Mouse (Mus musculus) ovary, postnatal 10 days (tissue): ENCODE results near the gene Musk.

Experiments
- DNase-seq: peaks from one replicate; pipeline ENCODE4 v3.0.0; 2022; ENCODE audit warnings: low spot score

The Musk gene

DNA sequence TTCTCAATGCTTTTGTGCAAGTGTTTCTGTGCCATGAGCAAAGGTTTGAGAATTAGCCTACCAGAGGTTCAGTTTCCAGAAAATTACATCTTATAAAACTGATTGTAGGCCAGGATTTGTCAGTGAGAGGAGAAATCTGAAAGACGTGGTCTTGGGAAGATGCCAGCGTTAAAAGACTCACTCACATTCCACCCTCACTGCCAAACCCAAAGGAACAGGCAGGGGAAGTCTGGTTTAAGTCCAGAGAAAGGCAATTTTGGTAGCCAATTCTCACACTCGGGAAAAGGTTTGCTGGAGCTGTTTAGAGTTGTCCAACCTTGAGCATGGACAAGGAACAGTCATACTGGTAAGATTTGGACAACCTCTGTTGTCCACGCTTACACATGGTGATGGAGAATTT is 131.6 kb downstream of the Musk start:
- no peak for DNase-seq

DNA sequence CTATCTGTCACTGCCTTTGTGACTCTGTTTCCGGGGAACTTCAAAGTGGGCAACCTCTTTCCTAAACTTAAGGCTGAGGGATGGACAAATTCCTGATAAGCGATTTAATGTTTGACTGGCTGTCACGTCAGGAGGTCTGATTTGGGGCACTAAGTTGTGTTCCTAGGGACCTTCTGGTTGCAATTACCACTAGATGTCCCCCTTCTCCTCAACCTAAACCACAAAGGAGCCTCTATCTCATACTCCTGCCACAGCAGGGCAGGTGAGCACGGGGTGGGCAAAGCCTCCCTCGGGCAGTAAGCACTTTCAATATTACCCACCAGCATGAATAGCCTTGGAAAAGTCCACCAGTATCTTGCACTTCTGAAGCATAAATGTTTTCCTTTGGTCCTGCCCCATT is 133.5 kb downstream of the Musk start:
- no peak for DNase-seq

DNA sequence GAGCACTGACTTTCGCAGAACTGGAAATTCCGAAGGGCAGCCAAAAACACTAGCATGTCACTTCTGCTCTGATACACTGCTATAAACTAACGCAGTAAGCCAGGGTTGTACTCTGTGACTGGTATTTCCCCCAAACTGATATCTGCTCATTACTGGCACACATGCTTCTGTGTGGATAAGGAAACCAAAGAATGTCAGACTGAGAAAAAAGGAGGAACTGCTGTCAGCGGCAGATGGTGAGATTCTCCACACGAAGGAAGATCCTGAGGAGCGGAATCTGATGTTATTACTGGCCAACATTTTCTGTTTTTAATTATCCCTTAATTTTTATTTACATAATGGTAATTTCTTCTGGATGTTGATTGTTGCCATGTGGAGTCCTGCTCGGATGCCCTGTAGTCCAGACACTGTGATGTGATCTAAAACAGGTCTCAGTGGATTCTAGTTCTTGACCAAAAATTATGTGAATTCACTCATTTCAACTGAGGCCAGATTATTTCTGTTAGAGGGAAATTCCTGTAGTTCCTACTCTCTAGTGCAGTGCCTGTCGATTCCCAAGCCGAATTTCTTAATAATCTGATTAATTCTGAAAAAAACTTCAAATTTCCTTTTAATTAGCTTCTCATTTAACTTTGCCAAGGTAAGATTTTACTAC is 137.6 kb downstream of the Musk start:
- DNase-seq = no peak
